Mouse (Mus musculus): ENCODE results near the gene Sapcd2. TPM values are rescaled to one million over a fixed set of nuclear protein-coding genes. Genes with fewer than 3 reads are reported as not detected.
A peak's percentile ranks its signal among the peaks of the same experiment; 100 is the strongest.

Sapcd2 gene
- total and polyA plus RNA-seq, 2 experiments from 2014 or later: 12.7 to 13.2 TPM

GRCm38 (mm10) chr2:25395721-25396596 is 23.8 kb downstream of the Sapcd2 start, which contains the start of gene Entpd2:
Gene Entpd2, plus strand, starts transcription at chr2:25395874.
- H3K27ac ChIP-seq (ENCODE audit: low read depth, low read length): 0 out of 2 replicates have a peak within 1 kb of the TSS, but pooled peaks have one; percentile 15
- H3K27me3 ChIP-seq (ENCODE audit: insufficient read depth, low read length): peaks cover 17% of the 10 kb centered on the region
- peak; percentile 62 for DNase-seq
- peak; percentile 58 for ATAC-seq
- WGBS: 2% methylated on average over 57 of the region's 57 CpGs
- H3K4me3 ChIP-seq (ENCODE audit: low read depth, low read length): peak within 1 kb of the TSS; percentile 35
- TF ChIP-seq CTCF (IDR thresholded peaks at IDR 0.05; ENCODE audit: low read depth): peak; percentile 48
- H3K9me3 ChIP-seq (ENCODE audit: low read length): no peaks in the 10 kb centered on the region
- peak within 1 kb of the TSS; percentile 67 for H3K4me2 ChIP-seq (ENCODE audit: low read depth)
- H3K4me1 ChIP-seq (ENCODE audit: insufficient read depth): peaks cover 8% of the 10 kb centered on the region; the same call in 1 of the 2 replicates
- peak within 1 kb of the TSS; percentile 37; the same call in 1 of the 2 replicates for H3K9ac ChIP-seq
- H3K36me3 ChIP-seq (ENCODE audit: insufficient read depth): no peaks in the 10 kb centered on the region

GRCm38 (mm10) chr2:25396597-25396983 is 24.5 kb downstream of the Sapcd2 start:
- H3K27me3 ChIP-seq (ENCODE audit: insufficient read depth, low read length): peaks cover 17% of the 10 kb centered on the region
- H3K4me2 ChIP-seq (ENCODE audit: low read depth): peak overlapping the region; percentile 67
- WGBS: 35% methylated on average over 3 of the region's 3 CpGs

GRCm38 (mm10) chr2:25397010-25397409 is 24.9 kb downstream of the Sapcd2 start:
- H3K27me3 ChIP-seq (ENCODE audit: insufficient read depth, low read length): peaks cover 17% of the 10 kb centered on the region
- H3K27ac ChIP-seq (ENCODE audit: low read depth, low read length): no peak overlapping the region

More at GRCm38 (mm10) chr2:25396597-25396983, 24.5 kb downstream of the Sapcd2 start:
- no peak for TF ChIP-seq CTCF (IDR thresholded peaks at IDR 0.05; ENCODE audit: low read depth)
- no peak for DNase-seq
- no peak for ATAC-seq
- peaks cover 8% of the 10 kb centered on the region; the same call in 1 of the 2 replicates for H3K4me1 ChIP-seq (ENCODE audit: insufficient read depth)
- no peaks in the 10 kb centered on the region for H3K9me3 ChIP-seq (ENCODE audit: low read length)
- peak overlapping the region; percentile 35 for H3K4me3 ChIP-seq (ENCODE audit: low read depth, low read length)
- H3K36me3 ChIP-seq (ENCODE audit: insufficient read depth): no peaks in the 10 kb centered on the region
- peak overlapping the region; percentile 37; the same call in 1 of the 2 replicates for H3K9ac ChIP-seq
- 0 out of 2 replicates have a peak overlapping the region, but pooled peaks have one; percentile 9 for H3K27ac ChIP-seq (ENCODE audit: low read depth, low read length)

GRCm38 (mm10) chr2:25398065-25398464 is 25.9 kb downstream of the Sapcd2 start:
- Histone ChIP-seq H3K4me2 (ENCODE audit: low read depth) (no peak overlapping the region), H3K4me1 (ENCODE audit: insufficient read depth) (peaks cover 8% of the 10 kb centered on the region; the same call in 1 of the 2 replicates), H3K36me3 (ENCODE audit: insufficient read depth) (no peaks in the 10 kb centered on the region), H3K27me3 (ENCODE audit: insufficient read depth, low read length) (peaks cover 17% of the 10 kb centered on the region), H3K9me3 (ENCODE audit: low read length) (no peaks in the 10 kb centered on the region), H3K4me3 (ENCODE audit: low read depth, low read length) (no peak overlapping the region), H3K27ac (ENCODE audit: low read depth, low read length) (no peak overlapping the region), H3K9ac (no peak overlapping the region)
- 94% methylated on average over 7 of the region's 7 CpGs for WGBS
- DNase-seq (no peak), ATAC-seq (no peak)
- TF ChIP-seq CTCF (IDR thresholded peaks at IDR 0.05; ENCODE audit: low read depth): no peak

More at GRCm38 (mm10) chr2:25397010-25397409, 24.9 kb downstream of the Sapcd2 start:
- 68% methylated on average over 1 of the region's 1 CpGs for WGBS
- 0 out of 2 replicates have a peak overlapping the region, but pooled peaks have one; percentile 67 for H3K4me2 ChIP-seq (ENCODE audit: low read depth)
- peaks cover 8% of the 10 kb centered on the region; the same call in 1 of the 2 replicates for H3K4me1 ChIP-seq (ENCODE audit: insufficient read depth)
- TF ChIP-seq CTCF (IDR thresholded peaks at IDR 0.05; ENCODE audit: low read depth): no peak
- no peaks in the 10 kb centered on the region for H3K9me3 ChIP-seq (ENCODE audit: low read length)
- ATAC-seq: no peak
- DNase-seq: no peak
- no peak overlapping the region for H3K9ac ChIP-seq
- no peak overlapping the region for H3K4me3 ChIP-seq (ENCODE audit: low read depth, low read length)
- no peaks in the 10 kb centered on the region for H3K36me3 ChIP-seq (ENCODE audit: insufficient read depth)

DNA sequence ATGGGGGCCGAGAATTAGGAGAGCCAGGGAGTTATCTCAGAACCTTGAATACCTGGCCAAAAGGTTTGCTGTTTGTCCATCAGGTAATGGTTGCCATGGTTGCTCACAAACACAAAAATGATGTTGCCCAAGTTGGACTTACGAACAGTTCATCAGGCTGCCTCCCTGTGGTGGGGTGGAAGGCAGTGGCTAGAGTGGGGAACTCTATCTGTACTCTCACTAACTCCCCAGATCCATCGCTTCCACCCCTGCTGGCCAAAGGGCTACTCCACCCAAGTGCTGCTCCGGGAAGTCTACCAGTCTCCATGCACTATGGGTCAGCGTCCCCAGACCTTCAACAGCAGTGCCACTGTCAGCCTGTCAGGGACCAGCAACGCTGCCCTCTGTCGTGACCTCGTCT is 26.9 kb downstream of the Sapcd2 start, which contains the start of gene Npdc1:
TSS of gene Npdc1 (plus strand) at position 301 of the 400 bp plus-strand sequence.
- H3K9me3 ChIP-seq (ENCODE audit: low read length): no peaks in the 10 kb centered on the region
- ATAC-seq (no peak), DNase-seq (no peak)
- no peak within 1 kb of the TSS for H3K9ac ChIP-seq
- H3K4me1 ChIP-seq (ENCODE audit: insufficient read depth): peaks cover 8% of the 10 kb centered on the region; the same call in 1 of the 2 replicates
- H3K4me2 ChIP-seq (ENCODE audit: low read depth): peak within 1 kb of the TSS; percentile 74; the same call in 1 of the 2 replicates
- 71% methylated on average over 8 of the region's 8 CpGs for WGBS
- H3K36me3 ChIP-seq (ENCODE audit: insufficient read depth): no peaks in the 10 kb centered on the region
- TF ChIP-seq CTCF (IDR thresholded peaks at IDR 0.05; ENCODE audit: low read depth): no peak
- H3K27me3 ChIP-seq (ENCODE audit: insufficient read depth, low read length): peaks cover 17% of the 10 kb centered on the region
- H3K4me3 ChIP-seq (ENCODE audit: low read depth, low read length): no peak within 1 kb of the TSS
- no peak within 1 kb of the TSS for H3K27ac ChIP-seq (ENCODE audit: low read depth, low read length)

GRCm38 (mm10) chr2:25400291-25400690 is 28.2 kb downstream of the Sapcd2 start:
- Histone ChIP-seq H3K9me3 (ENCODE audit: low read length) (no peaks in the 10 kb centered on the region), H3K4me1 (ENCODE audit: insufficient read depth) (peaks cover 15% of the 10 kb centered on the region; the same call in 1 of the 2 replicates), H3K4me2 (ENCODE audit: low read depth) (peak overlapping the region; percentile 74), H3K4me3 (ENCODE audit: low read depth, low read length) (peak overlapping the region; percentile 37), H3K27me3 (ENCODE audit: insufficient read depth, low read length) (peaks cover 10% of the 10 kb centered on the region), H3K9ac (peak overlapping the region; percentile 58), H3K27ac (ENCODE audit: low read depth, low read length) (no peak overlapping the region), H3K36me3 (ENCODE audit: insufficient read depth) (no peaks in the 10 kb centered on the region)
- no peak for TF ChIP-seq CTCF (IDR thresholded peaks at IDR 0.05; ENCODE audit: low read depth)
- DNase-seq (no peak), ATAC-seq (no peak)
- WGBS: 22% methylated on average over 16 of the region's 16 CpGs

All from forebrain, postnatal 0 days (tissue).